ENCODE assay signal across 17 mouse cellular contexts in genomic region chr4:127734641-127735040, GRCm38 (mm10).
DNase-seq lines count a peak whose midpoint lies in the region; ATAC-seq and TF ChIP-seq lines count a peak whose summit lies in the region.
"Had no signal": no experiment of that assay in that cellular context is flagged by ENCODE, and none has a peak within 500 bp of the region (broad histone marks: within the 10 kb centered on the region; RNA-seq: fewer than 3 reads in every experiment).

No protein-coding gene starts in this region.

- peak; percentile 18 for DNase-seq in forebrain, postnatal 0 days
- no peak for DNase-seq in forebrain, embryonic 11.5 days (ENCODE audit: low spot score)
- DNase-seq in midbrain, postnatal 0 days (ENCODE audit: low spot score) = peak; percentile 76
- no peak for DNase-seq in midbrain, embryonic 10.5 days (ENCODE audit: low spot score)
- peak; percentile 10 for DNase-seq in hindbrain, embryonic 11.5 days (ENCODE audit: low spot score)
- DNase-seq in retina, postnatal 1 day = peak; percentile 21
- DNase-seq in frontal cortex, postnatal 14 days (ENCODE audit: low spot score in 2 of 2) = no peak
- DNase-seq: cerebellum, adult 11-12 months; heart, postnatal 14 days; kidney, postnatal 10 days; liver, embryonic 13.5 days; lung, postnatal 10 days; thymus, adult 18-20 months had no signal

- no peak overlapping the region for H3K9ac ChIP-seq in forebrain, postnatal 0 days
- H3K9ac ChIP-seq in forebrain, embryonic 11.5 days (ENCODE audit: low read length) = no peak overlapping the region
- no peak overlapping the region for H3K9ac ChIP-seq in midbrain, postnatal 0 days (replicated peaks; ENCODE audit: low read length, poor library complexity, severe bottlenecking)
- no peak overlapping the region for H3K9ac ChIP-seq in hindbrain, embryonic 11.5 days (ENCODE audit: low read depth, low read length)
- H3K9ac ChIP-seq: liver, embryonic 13.5 days; neural tube, embryonic 12.5 days had no signal

- H3K4me3 ChIP-seq in forebrain, postnatal 0 days (ENCODE audit: low read depth, low read length) = no peak overlapping the region
- H3K4me3 ChIP-seq in forebrain, embryonic 11.5 days (ENCODE audit: low read depth, low read length) = no peak overlapping the region
- no peak overlapping the region for H3K4me3 ChIP-seq in midbrain, postnatal 0 days (ENCODE audit: low read depth, low read length)
- no peak overlapping the region for H3K4me3 ChIP-seq in midbrain, embryonic 10.5 days
- H3K4me3 ChIP-seq in hindbrain, embryonic 11.5 days (ENCODE audit: low read depth, low read length) = no peak overlapping the region
- H3K4me3 ChIP-seq: erythroblast, embryonic 14.5 days; liver, embryonic 13.5 days; megakaryocyte, embryonic 14.5 days; neural tube, embryonic 12.5 days had no signal

- no peak for ATAC-seq in forebrain, postnatal 0 days
- ATAC-seq in forebrain, embryonic 11.5 days (replicated peaks; ENCODE audit: low FRiP score) = no peak
- ATAC-seq in midbrain, postnatal 0 days (ENCODE audit: low FRiP score) = no peak
- ATAC-seq in hindbrain, embryonic 11.5 days (ENCODE audit: low FRiP score) = no peak
- ATAC-seq: intestine, embryonic 16.5 days had no signal

- no peak overlapping the region for H3K27ac ChIP-seq in forebrain, postnatal 0 days (ENCODE audit: low read depth, low read length)
- no peak overlapping the region for H3K27ac ChIP-seq in forebrain, embryonic 11.5 days (ENCODE audit: low read depth, low read length)
- no peak overlapping the region for H3K27ac ChIP-seq in midbrain, postnatal 0 days (ENCODE audit: low read depth, low read length)
- H3K27ac ChIP-seq in midbrain, embryonic 10.5 days (replicated peaks) = no peak overlapping the region
- H3K27ac ChIP-seq in hindbrain, embryonic 11.5 days (ENCODE audit: low read depth, low read length) = no peak overlapping the region
- H3K27ac ChIP-seq: liver, embryonic 13.5 days; neural tube, embryonic 12.5 days had no signal

- WGBS in forebrain, postnatal 0 days = 17% methylated on average over 8 of the region's 8 CpGs
- 38% methylated on average over 8 of the region's 8 CpGs for WGBS in forebrain, embryonic 11.5 days
- WGBS in midbrain, postnatal 0 days = 43% methylated on average over 8 of the region's 8 CpGs
- 53% methylated on average over 8 of the region's 8 CpGs for WGBS in midbrain, embryonic 10.5 days
- WGBS in hindbrain, embryonic 11.5 days = 47% methylated on average over 8 of the region's 8 CpGs

- no peaks in the 10 kb centered on the region for H3K9me3 ChIP-seq in forebrain, postnatal 0 days (ENCODE audit: low read length)
- no peaks in the 10 kb centered on the region for H3K9me3 ChIP-seq in forebrain, embryonic 11.5 days (ENCODE audit: control insufficient read depth, low read length)
- no peaks in the 10 kb centered on the region for H3K9me3 ChIP-seq in midbrain, postnatal 0 days (ENCODE audit: low read length)
- no peaks in the 10 kb centered on the region for H3K9me3 ChIP-seq in midbrain, embryonic 10.5 days (replicated peaks)
- no peaks in the 10 kb centered on the region for H3K9me3 ChIP-seq in hindbrain, embryonic 11.5 days (ENCODE audit: control insufficient read depth, low read length)
- H3K9me3 ChIP-seq: neural tube, embryonic 12.5 days had no signal

- no peaks in the 10 kb centered on the region for H3K36me3 ChIP-seq in forebrain, postnatal 0 days (ENCODE audit: insufficient read depth)
- no peaks in the 10 kb centered on the region for H3K36me3 ChIP-seq in forebrain, embryonic 11.5 days (ENCODE audit: control insufficient read depth, insufficient read depth, low read length)
- no peaks in the 10 kb centered on the region for H3K36me3 ChIP-seq in midbrain, postnatal 0 days (ENCODE audit: insufficient read depth, low read length)
- H3K36me3 ChIP-seq in midbrain, embryonic 10.5 days = no peaks in the 10 kb centered on the region
- H3K36me3 ChIP-seq in hindbrain, embryonic 11.5 days (ENCODE audit: control insufficient read depth, insufficient read depth, low read length) = no peaks in the 10 kb centered on the region
- H3K36me3 ChIP-seq: liver, embryonic 13.5 days; neural tube, embryonic 12.5 days had no signal

- TF ChIP-seq CTCF in forebrain, postnatal 0 days (IDR thresholded peaks at IDR 0.05; ENCODE audit: low read depth) = no peak
- TF ChIP-seq CTCF in midbrain, postnatal 0 days (IDR thresholded peaks at IDR 0.05) = no peak

- H3K27me3 ChIP-seq in forebrain, postnatal 0 days (ENCODE audit: insufficient read depth, low read length) = no peaks in the 10 kb centered on the region
- H3K27me3 ChIP-seq in forebrain, embryonic 11.5 days (ENCODE audit: control insufficient read depth, insufficient read depth, low read length) = no peaks in the 10 kb centered on the region
- no peaks in the 10 kb centered on the region for H3K27me3 ChIP-seq in midbrain, postnatal 0 days (ENCODE audit: insufficient read depth, low read length)
- H3K27me3 ChIP-seq in midbrain, embryonic 10.5 days (ENCODE audit: low read depth, poor library complexity, severe bottlenecking) = no peaks in the 10 kb centered on the region
- H3K27me3 ChIP-seq in hindbrain, embryonic 11.5 days (ENCODE audit: control insufficient read depth, insufficient read depth, low read length) = no peaks in the 10 kb centered on the region
- H3K27me3 ChIP-seq: liver, embryonic 13.5 days; megakaryocyte, embryonic 14.5 days; neural tube, embryonic 12.5 days had no signal

- H3K4me2 ChIP-seq in forebrain, postnatal 0 days (ENCODE audit: low read depth) = no peak overlapping the region
- H3K4me2 ChIP-seq in forebrain, embryonic 11.5 days (ENCODE audit: low read depth, low read length, severe bottlenecking) = no peak overlapping the region
- no peak overlapping the region for H3K4me2 ChIP-seq in midbrain, postnatal 0 days (ENCODE audit: low read depth, low read length, poor library complexity, severe bottlenecking)
- H3K4me2 ChIP-seq in hindbrain, embryonic 11.5 days (replicated peaks; ENCODE audit: low read depth, low read length) = no peak overlapping the region
- H3K4me2 ChIP-seq: liver, embryonic 13.5 days; neural tube, embryonic 12.5 days had no signal

- 0 out of 2 replicates have a peak, but pooled peaks cover 7% of the 10 kb centered on the region for H3K4me1 ChIP-seq in forebrain, postnatal 0 days (ENCODE audit: insufficient read depth)
- 0 out of 2 replicates have a peak, but pooled peaks cover 2% of the 10 kb centered on the region for H3K4me1 ChIP-seq in forebrain, embryonic 11.5 days (replicated peaks; ENCODE audit: control insufficient read depth, insufficient read depth, low read length)
- no peaks in the 10 kb centered on the region for H3K4me1 ChIP-seq in midbrain, postnatal 0 days (ENCODE audit: insufficient read depth, low read length)
- peaks cover 7% of the 10 kb centered on the region for H3K4me1 ChIP-seq in midbrain, embryonic 10.5 days
- H3K4me1 ChIP-seq in hindbrain, embryonic 11.5 days (replicated peaks; ENCODE audit: control insufficient read depth, insufficient read depth, low read length) = no peaks in the 10 kb centered on the region
- H3K4me1 ChIP-seq: liver, embryonic 13.5 days; megakaryocyte, embryonic 14.5 days had no signal

Comparison
In these comparisons a context has a peak if more than half of its experiments do, and no peak if none do; other contexts are left out.
1. DNase-seq: peak in forebrain, postnatal 0 days (single experiment), midbrain, postnatal 0 days (single experiment), hindbrain, embryonic 11.5 days (single experiment) and retina, postnatal 1 day (single experiment); none in forebrain, embryonic 11.5 days (single experiment), midbrain, embryonic 10.5 days (single experiment) and frontal cortex, postnatal 14 days (0 of 2).